Mouse (Mus musculus): ENCODE measurements around the gene Prkg1. TPM values are rescaled to one million over a fixed set of nuclear protein-coding genes. Genes with fewer than 3 reads are reported as not detected.

Prkg1 gene
- total and polyA plus RNA-seq, 2 experiments = 0.27 to 3.4 TPM

GRCm38 (mm10) chr19:31076106-31076505, 688.7 kb downstream of the Prkg1 start:
- 85% methylated on average over 4 of the region's 4 CpGs for WGBS
- no peak for TF ChIP-seq CTCF (IDR thresholded peaks at IDR 0.05; ENCODE audit: low read depth, low read length)
- TF ChIP-seq POLR2A (IDR thresholded peaks at IDR 0.05; ENCODE audit: extremely low read depth, insufficient read depth, low read length) = no peak

DNA sequence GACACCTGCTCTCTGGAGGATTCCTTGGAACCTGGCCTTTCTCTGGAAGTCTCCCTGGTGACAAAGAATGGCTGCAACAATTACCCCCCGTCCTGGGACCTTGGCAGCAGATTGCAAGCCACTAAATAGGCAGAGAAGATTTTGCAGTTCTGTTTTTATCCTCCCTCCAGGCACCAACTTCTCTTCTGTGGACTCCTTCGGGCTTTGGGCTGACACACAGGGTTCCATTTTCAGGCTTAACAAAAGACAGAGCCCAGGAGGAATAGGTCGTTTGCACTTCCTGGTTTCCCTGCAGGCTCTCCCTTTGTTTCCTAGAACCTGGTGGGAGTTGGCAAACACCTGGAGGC, 690.1 kb downstream of the Prkg1 start:
- H3K9ac ChIP-seq (ENCODE audit: low read depth, low read length) = no peak overlapping the region
- no peak for TF ChIP-seq POLR2A (IDR thresholded peaks at IDR 0.05; ENCODE audit: extremely low read depth, insufficient read depth, low read length)
- no peak for TF ChIP-seq CTCF (IDR thresholded peaks at IDR 0.05; ENCODE audit: low read depth, low read length)
- 26% methylated on average over 3 of the region's 3 CpGs for WGBS
- no peaks in the 10 kb centered on the region for H3K79me2 ChIP-seq (ENCODE audit: control insufficient read depth, insufficient read depth, low read length)
- H3K27ac ChIP-seq (replicated peaks; ENCODE audit: insufficient read depth, low read depth, low read length) = no peak overlapping the region
- no peak for DNase-seq (ENCODE audit: extremely low read depth, low read depth, low spot score)
- H3K36me3 ChIP-seq (ENCODE audit: control insufficient read depth, insufficient read depth, low read length) = no peaks in the 10 kb centered on the region
- no peaks in the 10 kb centered on the region for H3K4me1 ChIP-seq (ENCODE audit: control insufficient read depth, insufficient read depth, low read length)
- H3K27me3 ChIP-seq (ENCODE audit: control insufficient read depth, insufficient read depth, low read length) = peaks cover 4% of the 10 kb centered on the region; the same call in 1 of the 2 replicates
- H3K4me3 ChIP-seq (ENCODE audit: insufficient read depth, low read depth, low read length) = no peak overlapping the region

More at GRCm38 (mm10) chr19:31076106-31076505, 688.7 kb downstream of the Prkg1 start:
- H3K27me3 ChIP-seq (ENCODE audit: control insufficient read depth, insufficient read depth, low read length) = peaks cover 4% of the 10 kb centered on the region; the same call in 1 of the 2 replicates
- H3K36me3 ChIP-seq (ENCODE audit: control insufficient read depth, insufficient read depth, low read length) = no peaks in the 10 kb centered on the region
- no peak overlapping the region for H3K4me3 ChIP-seq (ENCODE audit: insufficient read depth, low read depth, low read length)
- no peak overlapping the region for H3K9ac ChIP-seq (ENCODE audit: low read depth, low read length)
- H3K27ac ChIP-seq (replicated peaks; ENCODE audit: insufficient read depth, low read depth, low read length) = no peak overlapping the region
- no peaks in the 10 kb centered on the region for H3K79me2 ChIP-seq (ENCODE audit: control insufficient read depth, insufficient read depth, low read length)
- no peaks in the 10 kb centered on the region for H3K4me1 ChIP-seq (ENCODE audit: control insufficient read depth, insufficient read depth, low read length)
- DNase-seq (ENCODE audit: extremely low read depth, low read depth, low spot score) = no peak

DNA sequence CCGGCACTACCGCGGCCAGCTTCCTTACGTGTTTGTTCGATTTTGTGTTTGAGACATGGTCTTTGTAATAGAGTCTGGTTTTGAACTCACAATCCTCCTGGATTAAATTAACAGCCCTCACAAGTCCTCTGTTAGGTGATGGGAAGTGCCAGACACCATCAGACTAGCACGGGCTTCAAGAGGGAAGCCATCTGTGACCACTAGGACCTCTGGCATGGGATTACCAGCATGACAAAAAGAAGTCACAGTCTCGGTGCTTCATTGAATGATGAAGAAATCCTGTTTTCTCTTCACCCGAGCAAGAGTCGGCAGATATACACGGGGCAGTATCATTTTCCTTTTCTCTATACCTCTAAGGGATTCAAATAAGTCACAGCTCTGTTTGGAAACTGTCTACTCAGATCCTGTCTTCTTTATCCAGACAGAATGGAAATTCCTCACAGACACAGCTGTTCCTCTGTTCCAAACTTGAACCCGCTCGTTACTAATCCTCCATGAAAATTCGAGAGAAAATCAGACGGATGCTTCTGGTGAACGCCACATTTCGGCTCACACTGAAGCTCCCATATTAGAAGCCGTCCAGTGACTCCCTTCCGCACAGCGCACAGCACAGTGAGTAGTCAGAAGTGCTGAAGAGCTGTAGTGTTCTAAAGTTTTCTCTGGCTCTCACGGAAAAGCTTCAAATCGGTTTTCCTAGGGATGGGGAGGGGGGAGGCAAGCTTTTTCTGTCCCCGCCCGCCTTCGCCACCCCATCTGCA, 690.7 kb downstream of the Prkg1 start:
- H3K4me1 ChIP-seq (ENCODE audit: control insufficient read depth, insufficient read depth, low read length) = no peaks in the 10 kb centered on the region
- TF ChIP-seq POLR2A (IDR thresholded peaks at IDR 0.05; ENCODE audit: extremely low read depth, insufficient read depth, low read length) (no peak), CTCF (IDR thresholded peaks at IDR 0.05; ENCODE audit: low read depth, low read length) (no peak)
- H3K79me2 ChIP-seq (ENCODE audit: control insufficient read depth, insufficient read depth, low read length) = no peaks in the 10 kb centered on the region
- DNase-seq (ENCODE audit: extremely low read depth, low read depth, low spot score) = no peak
- 62% methylated on average over 24 of the region's 24 CpGs for WGBS
- no peaks in the 10 kb centered on the region for H3K36me3 ChIP-seq (ENCODE audit: control insufficient read depth, insufficient read depth, low read length)
- H3K4me3 ChIP-seq (ENCODE audit: insufficient read depth, low read depth, low read length) = no peak overlapping the region
- H3K27ac ChIP-seq (replicated peaks; ENCODE audit: insufficient read depth, low read depth, low read length) = no peak overlapping the region
- H3K9ac ChIP-seq (ENCODE audit: low read depth, low read length) = no peak overlapping the region
- peaks cover 4% of the 10 kb centered on the region; the same call in 1 of the 2 replicates for H3K27me3 ChIP-seq (ENCODE audit: control insufficient read depth, insufficient read depth, low read length)

DNA sequence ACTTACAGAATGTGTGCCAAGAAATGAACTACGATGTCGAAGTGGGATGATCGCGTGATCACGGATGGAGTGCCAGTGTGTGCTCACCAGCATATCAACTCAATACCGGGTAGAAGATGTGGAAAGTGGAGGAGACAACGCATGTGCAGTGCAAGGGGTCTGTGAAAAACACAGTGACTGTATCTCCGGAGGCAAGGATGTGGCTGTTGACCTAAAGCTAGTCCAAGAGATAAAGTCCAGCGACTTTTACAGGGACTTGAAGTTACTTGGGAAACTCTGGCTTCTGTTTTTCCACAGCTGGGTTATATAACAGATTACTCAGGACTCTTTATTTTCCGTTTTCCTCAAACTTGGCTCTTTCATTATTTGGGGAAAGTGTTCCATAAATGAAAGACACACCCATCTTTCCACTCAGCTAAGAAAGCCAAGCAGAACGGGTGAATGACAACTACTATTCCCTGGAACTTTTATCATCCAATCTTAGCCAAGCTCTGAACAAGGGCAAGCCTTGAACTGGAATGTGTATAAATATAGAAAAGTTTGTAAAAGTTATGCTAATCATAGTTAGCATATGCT, 699.5 kb downstream of the Prkg1 start:
- Histone ChIP-seq H3K9ac (ENCODE audit: low read depth, low read length) (no peak overlapping the region), H3K79me2 (ENCODE audit: control insufficient read depth, insufficient read depth, low read length) (no peaks in the 10 kb centered on the region), H3K4me3 (ENCODE audit: insufficient read depth, low read depth, low read length) (no peak overlapping the region), H3K4me1 (ENCODE audit: control insufficient read depth, insufficient read depth, low read length) (no peaks in the 10 kb centered on the region), H3K36me3 (ENCODE audit: control insufficient read depth, insufficient read depth, low read length) (no peaks in the 10 kb centered on the region), H3K27me3 (ENCODE audit: control insufficient read depth, insufficient read depth, low read length) (no peaks in the 10 kb centered on the region), H3K27ac (replicated peaks; ENCODE audit: insufficient read depth, low read depth, low read length) (no peak overlapping the region)
- TF ChIP-seq CTCF (IDR thresholded peaks at IDR 0.05; ENCODE audit: low read depth, low read length) (no peak), POLR2A (IDR thresholded peaks at IDR 0.05; ENCODE audit: extremely low read depth, insufficient read depth, low read length) (no peak)
- DNase-seq (ENCODE audit: extremely low read depth, low read depth, low spot score) = peak; percentile 25
- WGBS = 68% methylated on average over 11 of the region's 11 CpGs

DNA sequence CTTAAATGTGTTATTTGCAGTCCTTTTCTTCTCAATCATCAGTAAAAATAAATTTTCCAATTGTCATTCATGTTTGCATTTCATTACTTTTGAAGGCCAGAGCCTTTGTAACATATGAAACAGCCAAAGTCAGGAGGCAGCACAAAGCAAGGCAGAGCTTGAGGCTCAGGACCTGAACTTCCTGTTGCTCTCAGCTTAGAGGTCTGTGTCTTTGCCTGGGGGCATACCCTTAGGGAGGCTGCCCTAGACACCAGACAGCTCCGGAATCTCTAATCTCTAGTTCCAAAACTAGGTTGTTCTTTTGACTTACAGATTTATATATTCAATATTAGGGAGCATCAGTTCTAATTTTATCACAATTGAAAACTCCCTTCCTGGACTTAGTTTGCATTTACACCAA, 700.1 kb downstream of the Prkg1 start:
- WGBS = 66% methylated on average over 1 of the region's 1 CpGs
- no peak overlapping the region for H3K27ac ChIP-seq (replicated peaks; ENCODE audit: insufficient read depth, low read depth, low read length)

DNA sequence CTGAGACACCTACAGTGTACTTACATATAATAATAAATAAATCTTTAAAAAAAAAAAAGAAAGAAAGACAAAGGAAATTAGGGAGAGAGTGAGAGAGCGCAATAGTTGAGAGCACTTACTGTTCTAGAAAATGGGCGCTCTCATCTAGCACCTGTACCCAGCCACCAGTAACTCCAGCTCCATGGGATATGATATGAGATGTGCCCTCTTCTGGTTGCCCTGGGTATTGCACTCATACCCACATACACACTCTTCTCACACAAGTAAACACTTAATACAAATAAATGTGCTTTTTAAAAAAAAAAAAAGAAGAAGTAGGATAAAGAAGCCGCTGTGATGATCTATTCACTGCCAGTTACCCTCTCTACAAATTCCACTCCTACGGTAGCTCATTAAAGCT, 718.2 kb downstream of the Prkg1 start:
- Histone ChIP-seq H3K4me1 (ENCODE audit: control insufficient read depth, insufficient read depth, low read length) (no peaks in the 10 kb centered on the region), H3K79me2 (ENCODE audit: control insufficient read depth, insufficient read depth, low read length) (no peaks in the 10 kb centered on the region), H3K27ac (replicated peaks; ENCODE audit: insufficient read depth, low read depth, low read length) (no peak overlapping the region), H3K9ac (ENCODE audit: low read depth, low read length) (no peak overlapping the region), H3K36me3 (ENCODE audit: control insufficient read depth, insufficient read depth, low read length) (no peaks in the 10 kb centered on the region), H3K27me3 (ENCODE audit: control insufficient read depth, insufficient read depth, low read length) (no peaks in the 10 kb centered on the region), H3K4me3 (ENCODE audit: insufficient read depth, low read depth, low read length) (no peak overlapping the region)
- DNase-seq (ENCODE audit: extremely low read depth, low read depth, low spot score) = peak; percentile 4
- WGBS = 99% methylated on average over 4 of the region's 4 CpGs
- TF ChIP-seq CTCF (IDR thresholded peaks at IDR 0.05; ENCODE audit: low read depth, low read length) = no peak
- TF ChIP-seq POLR2A (IDR thresholded peaks at IDR 0.05; ENCODE audit: extremely low read depth, insufficient read depth, low read length) = no peak

More for the DNA sequence above, 700.1 kb downstream of the Prkg1 start:
- TF ChIP-seq CTCF (IDR thresholded peaks at IDR 0.05; ENCODE audit: low read depth, low read length) (no peak), POLR2A (IDR thresholded peaks at IDR 0.05; ENCODE audit: extremely low read depth, insufficient read depth, low read length) (no peak)
- Histone ChIP-seq H3K27me3 (ENCODE audit: control insufficient read depth, insufficient read depth, low read length) (no peaks in the 10 kb centered on the region), H3K36me3 (ENCODE audit: control insufficient read depth, insufficient read depth, low read length) (no peaks in the 10 kb centered on the region), H3K4me1 (ENCODE audit: control insufficient read depth, insufficient read depth, low read length) (no peaks in the 10 kb centered on the region), H3K4me3 (ENCODE audit: insufficient read depth, low read depth, low read length) (no peak overlapping the region), H3K79me2 (ENCODE audit: control insufficient read depth, insufficient read depth, low read length) (no peaks in the 10 kb centered on the region), H3K9ac (ENCODE audit: low read depth, low read length) (no peak overlapping the region)
- no peak for DNase-seq (ENCODE audit: extremely low read depth, low read depth, low spot score)
